Mouse (Mus musculus) CH12.LX (cell line): Measurements from ENCODE around the gene Suclg2. TPM values are rescaled to one million over a fixed set of nuclear protein-coding genes. Genes with fewer than 3 reads are reported as not detected.

ENCODE experiments used
- DNase-seq: peaks from one replicate; pipeline ENCODE4 v3.0.0-alpha.2; 2013; ENCODE audit errors: extremely low read depth
- H3K27ac ChIP-seq: 2 replicates; pipeline ENCODE4 v1.5.1; 2012; ENCODE audit warnings: low read depth, mild to moderate bottlenecking, control low read depth, moderate library complexity; ENCODE audit not compliant: insufficient read depth
- H3K27me3 ChIP-seq: replicated peaks from 2 replicates; pipeline ENCODE3; 2012; ENCODE audit warnings: inconsistent platforms
- H3K36me3 ChIP-seq, 2 experiments: replicated peaks in 1 of 2; 2 replicates each; pipeline versions ENCODE3 to v1.6.1; 2012; ENCODE audit warnings: inconsistent platforms in 1 of 2, low read length in 1 of 2, mild to moderate bottlenecking in 1 of 2, mixed read lengths in 1 of 2, moderate library complexity in 1 of 2; ENCODE audit not compliant: control insufficient read depth in 1 of 2, insufficient read depth in 1 of 2
- H3K4me1 ChIP-seq, 2 experiments: 2 replicates each; pipeline ENCODE4 v1.6.1; 2012; ENCODE audit warnings: inconsistent platforms in 1 of 2, moderate library complexity in 1 of 2; ENCODE audit not compliant: insufficient read depth in 2 of 2, control insufficient read depth in 1 of 2
- H3K4me2 ChIP-seq: 2 replicates; pipeline ENCODE4 v1.6.1; 2012; ENCODE audit warnings: low read depth, mild to moderate bottlenecking, control low read depth; ENCODE audit not compliant: poor library complexity, insufficient read depth, severe bottlenecking
- H3K4me3 ChIP-seq, 3 experiments: fragments of 150-350 bp in 1 of 3; sonication (generic) in 1 of 3; replicated peaks in 1 of 3; 2 replicates each; pipeline versions ENCODE3 to v1.5.1; 2011 to 2012; ENCODE audit warnings: low read depth in 2 of 3, low read length in 2 of 3, mild to moderate bottlenecking in 2 of 3, moderate library complexity in 2 of 3, control low read depth in 1 of 3, improper control_type of control experiment in 1 of 3, inconsistent platforms in 1 of 3, mixed read lengths in 1 of 3; ENCODE audit not compliant: poor library complexity in 1 of 3
- H3K79me2 ChIP-seq: replicated peaks from 2 replicates; pipeline ENCODE4 v1.6.1; 2012; ENCODE audit warnings: mild to moderate bottlenecking, moderate library complexity; ENCODE audit not compliant: control insufficient read depth, poor library complexity, insufficient read depth, severe bottlenecking; ENCODE audit errors: extremely low read depth
- H3K9ac ChIP-seq: 2 replicates; pipeline ENCODE4 v1.6.1; 2012; ENCODE audit warnings: low read depth, mild to moderate bottlenecking, control low read depth, moderate library complexity; ENCODE audit not compliant: insufficient read depth
- H3K9me3 ChIP-seq: replicated peaks from 2 replicates; pipeline ENCODE3; 2012; ENCODE audit warnings: low read length, inconsistent platforms, mixed read lengths
- CHD1 ChIP-seq: IDR thresholded peaks from 2 replicates; pipeline ENCODE4 v1.6.1; 2012; ENCODE audit warnings: low read depth, low read length, improper control_type of control experiment, inconsistent platforms
- CTCF ChIP-seq, 2 experiments: IDR thresholded peaks in 1 of 2; conservative IDR thresholded peaks in 1 of 2; 2 replicates each; pipeline ENCODE4 v1.5.1; 2011 to 2012; ENCODE audit warnings: low read depth in 2 of 2, low read length in 2 of 2, improper control_type of control experiment in 1 of 2, inconsistent platforms in 1 of 2, mild to moderate bottlenecking in 1 of 2, moderate library complexity in 1 of 2
- EP300 ChIP-seq: IDR thresholded peaks from 2 replicates; pipeline ENCODE4 v1.6.1; 2011; ENCODE audit warnings: low read length, improper control_type of control experiment
- GABPA ChIP-seq: IDR thresholded peaks from 2 replicates; pipeline ENCODE4 v1.6.1; 2012; ENCODE audit warnings: low read depth, low read length, improper control_type of control experiment, inconsistent platforms; ENCODE audit not compliant: insufficient replicate concordance
- HCFC1 ChIP-seq: IDR thresholded peaks from 2 replicates; pipeline ENCODE4 v1.6.1; 2012; ENCODE audit warnings: low read depth, mild to moderate bottlenecking, inconsistent platforms, low read length, improper control_type of control experiment
- IRF4 ChIP-seq: IDR thresholded peaks from 2 replicates; pipeline ENCODE4 v1.6.1; 2014; ENCODE audit warnings: low read depth, mild to moderate bottlenecking, inconsistent platforms, low read length, improper control_type of control experiment
- JUND ChIP-seq: conservative IDR thresholded peaks from 2 replicates; pipeline ENCODE4 v1.6.1; 2011; ENCODE audit warnings: low read depth, low read length, improper control_type of control experiment
- MAFK ChIP-seq: IDR thresholded peaks from 2 replicates; pipeline ENCODE4 v1.6.1; 2011; ENCODE audit warnings: low read length, improper control_type of control experiment; ENCODE audit not compliant: insufficient replicate concordance
- MEF2A ChIP-seq: IDR thresholded peaks from 2 replicates; pipeline ENCODE4 v1.6.1; 2014; ENCODE audit warnings: low read depth, mild to moderate bottlenecking, inconsistent platforms, low read length, improper control_type of control experiment, borderline replicate concordance
- MYC ChIP-seq: IDR thresholded peaks from 2 replicates; pipeline ENCODE4 v1.6.1; 2011; ENCODE audit warnings: low read depth, mild to moderate bottlenecking, improper control_type of control experiment, low read length
- PAX5 ChIP-seq: IDR thresholded peaks from 2 replicates; pipeline ENCODE4 v1.6.1; 2012; ENCODE audit warnings: low read length, inconsistent platforms, mixed read lengths
- POLR2AphosphoS2 ChIP-seq: IDR thresholded peaks from 2 replicates; pipeline ENCODE4 v1.6.1; 2011; ENCODE audit warnings: low read depth, low read length, improper control_type of control experiment
- RCOR1 ChIP-seq: conservative IDR thresholded peaks from 2 replicates; pipeline ENCODE4 v1.6.1; 2012; ENCODE audit warnings: low read depth, mild to moderate bottlenecking, inconsistent platforms, low read length, improper control_type of control experiment
- SIN3A ChIP-seq: IDR thresholded peaks from 2 replicates; pipeline ENCODE4 v1.6.1; 2012; ENCODE audit warnings: low read length, improper control_type of control experiment, inconsistent platforms
- TCF12 ChIP-seq: IDR thresholded peaks from 2 replicates; pipeline ENCODE4 v1.6.1; 2014; ENCODE audit warnings: low read depth, mild to moderate bottlenecking, inconsistent platforms, low read length, improper control_type of control experiment
- UBTF ChIP-seq: IDR thresholded peaks from 2 replicates; pipeline ENCODE4 v1.6.1; 2012; ENCODE audit warnings: low read depth, mild to moderate bottlenecking, inconsistent platforms, low read length, improper control_type of control experiment, moderate library complexity
- USF2 ChIP-seq: conservative IDR thresholded peaks from 2 replicates; pipeline ENCODE4 v1.6.1; 2011; ENCODE audit warnings: low read depth, low read length, improper control_type of control experiment
- ZKSCAN1 ChIP-seq: IDR thresholded peaks from 2 replicates; pipeline ENCODE4 v1.6.1; 2012; ENCODE audit warnings: low read depth, inconsistent platforms, low read length, improper control_type of control experiment, borderline replicate concordance
- ZNF384 ChIP-seq: IDR thresholded peaks from 2 replicates; pipeline ENCODE4 v1.6.1; 2012; ENCODE audit warnings: low read depth, low read length, improper control_type of control experiment, inconsistent platforms
- dilution Hi-C: fragments of 300-500 bp; cut with MboI; formaldehyde crosslinking; loops from 2 replicates; pipeline ENCODE4 v1.14.3; 2020; ENCODE audit warnings: low sequenced_read_pairs; ENCODE audit not compliant: extremely low pct_unique_long_range_greater_than_20kb, extremely low pct_ligation_motif_present
- in situ Hi-C: fragments of 300-500 bp; cut with MboI; formaldehyde crosslinking; loops from 3 replicates; pipeline ENCODE4 v1.14.3; 2019; ENCODE audit warnings: low sequenced_read_pairs, low pct_ligation_motif_present, low pct_unique_long_range_greater_than_20kb, mixed read lengths
- polyA plus RNA-seq: library from polyadenylated mRNA; unstranded; fragments of >175 nt; gene quantifications from 2 replicates; pipeline ENCODE4 v1.2.1, GENCODE M21; 2012; ENCODE audit warnings: low read depth; ENCODE audit not compliant: insufficient read length
- total RNA-seq, 2 experiments: library from RNA; depleted of rRNA; stranded (reverse); fragments of 300-350 nt in 1 of 2; fragments of >200 nt in 1 of 2; gene quantifications; 2 replicates each; pipeline ENCODE4 v1.2.3; 2012 to 2014

Suclg2 gene
- total and polyA plus RNA-seq, 3 experiments, result 46.5 to 86.2 (median 48.3) TPM

DNA sequence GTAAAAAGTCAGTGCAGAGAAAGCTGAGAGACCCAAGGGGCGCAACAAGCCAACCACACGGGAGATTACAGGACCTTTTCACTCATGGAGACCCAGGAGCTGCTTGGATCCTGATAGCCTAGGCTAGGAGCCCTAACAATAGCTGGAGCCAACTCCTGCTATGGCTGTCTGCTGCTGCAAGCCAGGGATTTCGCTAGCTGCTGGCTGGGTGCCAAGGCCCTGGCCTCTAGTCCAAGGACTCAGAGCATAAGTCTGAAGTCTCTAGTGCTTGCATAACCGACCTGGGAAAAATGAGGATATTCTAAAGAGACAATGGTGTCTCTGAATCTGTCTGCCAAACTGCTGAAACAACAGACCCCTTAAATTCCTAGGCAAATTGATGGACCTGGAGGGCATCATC, 273.6 kb downstream of the Suclg2 start:
- H3K4me2 ChIP-seq, result no peak overlapping the region
- TF ChIP-seq SIN3A (no peak), CHD1 (no peak), MYC (no peak), MEF2A (no peak), IRF4 (no peak), CTCF (conservative IDR thresholded peaks at IDR 0.05 in 1 of 2, IDR thresholded peaks at IDR 0.05 in 1 of 2; ENCODE audit: low read depth in 2 of 2, low read length in 2 of 2) (no peak), RCOR1 (no peak), POLR2AphosphoS2 (no peak), USF2 (no peak), EP300 (no peak), ZNF384 (no peak), ZKSCAN1 (no peak), HCFC1 (no peak), PAX5 (no peak), MAFK (no peak), TCF12 (no peak), JUND (no peak), UBTF (no peak), GABPA (no peak)
- dilution Hi-C loops (no loop called here), in situ Hi-C loops (no loop called here)
- H3K79me2 ChIP-seq, result no peaks in the 10 kb centered on the region
- no peaks in the 10 kb centered on the region for H3K4me1 ChIP-seq
- H3K9ac ChIP-seq, result no peak overlapping the region
- no peaks in the 10 kb centered on the region for H3K36me3 ChIP-seq
- H3K9me3 ChIP-seq, result no peaks in the 10 kb centered on the region
- H3K4me3 ChIP-seq, result no peak overlapping the region
- H3K27ac ChIP-seq, result no peak overlapping the region
- no peaks in the 10 kb centered on the region for H3K27me3 ChIP-seq
- DNase-seq, result no peak
